Mouse (Mus musculus) embryonic stem cell, embryonic (primary cell): ENCODE results near the gene Stat3.

ENCODE experiments used
- CTCF ChIA-PET, 4 experiments: fragments of 300-600 bp in 2 of 4; fragments of 350-600 bp in 2 of 4; sonication (Branson Sonifier 250); formaldehyde crosslinking; loops; one replicate each; lab custom pipeline; 2022; ENCODE audit warnings: inconsistent platforms in 2 of 4; lab: Charles Lee
- POLR2A ChIA-PET, 4 experiments: fragments of 300-600 bp in 2 of 4; fragments of 350-600 bp in 2 of 4; sonication (Branson Sonifier 250); formaldehyde crosslinking; loops; one replicate each; lab custom pipeline; 2022; ENCODE audit warnings: antibody characterized with exemption in 4 of 4, inconsistent platforms in 1 of 4; lab: Charles Lee

The Stat3 gene

DNA sequence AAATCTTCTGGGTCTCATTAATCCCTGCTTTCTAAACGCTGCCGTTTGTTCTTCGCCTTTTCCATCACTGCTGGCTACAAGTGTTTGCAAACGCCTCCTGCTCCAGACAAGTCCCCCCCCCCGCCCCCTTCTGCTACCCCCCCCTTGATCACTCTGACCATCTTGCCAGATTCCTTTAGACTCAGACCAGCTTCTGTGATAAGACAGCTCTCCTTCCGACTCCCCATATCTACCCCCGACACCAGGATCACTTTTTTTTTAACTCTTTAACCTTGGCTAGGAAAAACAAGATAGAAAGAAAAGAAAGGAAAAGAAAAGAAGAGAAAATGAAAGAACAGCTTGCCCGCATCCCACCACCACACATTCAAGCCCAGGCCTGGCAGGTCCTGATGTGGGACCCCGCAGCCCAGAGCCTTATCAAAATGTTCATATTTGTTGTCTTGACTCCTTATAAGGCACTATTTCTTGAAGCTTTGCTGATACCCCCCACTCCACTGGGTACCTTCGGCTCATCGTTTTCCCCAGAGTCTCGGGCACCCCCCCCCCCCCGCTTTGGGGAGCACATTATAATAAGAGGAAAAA is 89.8 kb downstream of the Stat3 start:
- ChIA-PET POLR2A (interaction anchor here in 3 of 4 experiments (0.6 to 3.1 kb wide), 10 partner anchors 11 to 816 kb away, joined by 3 to 14 read pairs (median 3); partner anchors contain the start of genes Arl4d (in 1 of the 3), Cavin1 (in 1 of the 3), Rab5c (in 1 of the 3) and Stat3 (in 1 of the 3)), CTCF (interaction anchor here in 2 of 4 experiments (0.5 to 1.0 kb wide), 6 partner anchors 45 to 130 kb away, joined by 3 to 4 read pairs (median 3); partner anchors contain the start of gene Kcnh4 (in 1 of the 2))

- POLR2A ChIA-PET: interaction anchor here in 2 of 4 experiments (0.7 to 1.5 kb wide), 5 partner anchors 11 to 122 kb away, joined by 3 to 5 read pairs (median 3); partner anchors contain the start of genes Cavin1 (in 1 of the 2), Rab5c (in 1 of the 2) and Stat3 (in 1 of the 2)
- CTCF ChIA-PET: no interaction called here
Measured at GRCm38 (mm10) chr11:100848789-100849379, 90.5 kb downstream of the Stat3 start.

DNA sequence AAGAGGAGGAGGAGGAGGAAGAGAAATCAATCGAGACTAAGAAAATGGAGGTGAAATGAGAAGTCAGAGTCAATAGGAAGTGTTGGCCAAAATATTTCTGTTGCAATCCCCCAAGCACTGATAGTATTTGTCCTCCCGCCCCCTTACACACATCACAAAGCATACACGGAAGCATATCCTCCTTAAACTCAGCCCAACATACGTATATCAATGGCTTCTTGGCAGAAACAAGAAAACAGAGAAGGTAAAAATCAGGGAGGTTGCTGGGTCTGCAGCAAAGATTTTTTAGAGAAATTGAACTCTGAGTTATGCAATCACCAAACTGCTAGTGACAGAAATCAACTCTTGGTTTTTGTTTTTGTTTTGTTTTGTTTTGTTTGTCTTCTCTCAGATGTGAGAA is 91.3 kb downstream of the Stat3 start:
- ChIA-PET POLR2A (no interaction called here), CTCF (no interaction called here)

- ChIA-PET CTCF (no interaction called here), POLR2A (no interaction called here)
Measured at GRCm38 (mm10) chr11:100847572-100847971, 91.8 kb downstream of the Stat3 start.

DNA sequence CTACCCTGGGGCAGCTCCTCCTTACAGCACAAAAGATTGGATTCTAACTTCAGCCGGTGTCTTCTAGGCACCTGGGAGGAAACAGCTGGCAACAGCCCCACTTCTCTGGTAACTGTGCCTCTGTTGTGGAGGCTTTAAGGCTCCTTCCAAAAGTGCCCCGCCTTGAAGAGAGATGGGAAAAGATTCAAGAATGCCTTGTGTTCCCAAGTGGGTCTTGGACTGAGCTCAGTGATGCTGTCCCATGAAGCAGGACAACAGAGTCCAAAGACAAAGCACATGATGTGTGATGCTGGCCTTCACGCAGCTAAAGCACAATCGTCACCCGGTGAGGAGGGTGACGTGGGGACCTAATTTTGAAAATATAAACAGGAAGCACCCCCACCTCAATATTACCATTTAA is 93.5 kb downstream of the Stat3 start:
- CTCF ChIA-PET: interaction anchor here in 2 of 4 experiments (0.6 to 0.7 kb wide), 3 partner anchors 9 to 410 kb away, joined by 3 to 7 read pairs (median 3); no protein-coding TSS in a partner anchor
- POLR2A ChIA-PET: interaction anchor here in 2 of 4 experiments (0.6 to 2.1 kb wide), 2 partner anchors 94 to 173 kb away, joined by 3 to 5 read pairs; partner anchors contain the start of gene Stat3 (in 1 of the 2)

- POLR2A ChIA-PET: interaction anchor here in 1 of 4 experiments (2.1 kb wide), 1 partner anchor 96 kb away, joined by 5 read pairs; the partner anchor contains the start of gene Stat3
- CTCF ChIA-PET: no interaction called here
Measured at GRCm38 (mm10) chr11:100844121-100844520, 95.2 kb downstream of the Stat3 start.

DNA sequence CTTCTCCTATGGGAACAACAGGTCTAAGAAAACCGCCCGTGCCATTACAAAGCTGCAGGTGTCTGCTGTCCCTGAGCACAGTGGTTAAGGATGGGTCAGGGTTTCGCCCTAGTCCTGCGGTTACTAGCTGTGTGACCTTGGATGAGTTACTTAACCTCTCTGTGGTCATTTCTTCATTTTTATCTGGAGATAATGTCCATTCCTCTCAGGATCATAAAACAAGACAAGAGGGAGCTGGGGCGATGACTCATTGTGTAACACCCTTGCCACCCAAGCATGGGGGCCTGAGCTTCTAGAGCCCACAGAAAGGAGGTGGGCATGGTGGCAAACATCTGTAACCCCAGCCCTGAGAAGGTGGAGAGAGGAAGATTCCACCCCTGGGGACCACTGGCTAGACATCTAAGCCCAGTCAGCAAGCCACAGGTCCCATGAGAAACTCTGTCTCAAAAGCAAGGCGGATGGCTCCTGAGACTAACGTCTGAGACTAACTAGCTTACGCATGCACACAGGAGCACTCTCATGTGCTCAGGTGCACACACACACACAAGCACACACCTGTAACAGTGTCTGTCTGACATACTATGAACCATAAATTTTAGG is 96.2 kb downstream of the Stat3 start:
- ChIA-PET CTCF (interaction anchor here in 1 of 4 experiments (0.5 to 1.6 kb wide), 2 partner anchors 18 to 289 kb away, joined by 3 to 7 read pairs; no protein-coding TSS in a partner anchor), POLR2A (interaction anchor here in 3 of 4 experiments (0.6 to 2.1 kb wide), 9 partner anchors 9 to 160 kb away, joined by 3 to 7 read pairs (median 3); partner anchors contain the start of genes Kat2a (in 1 of the 3) and Stat3 (in 1 of the 3))

DNA sequence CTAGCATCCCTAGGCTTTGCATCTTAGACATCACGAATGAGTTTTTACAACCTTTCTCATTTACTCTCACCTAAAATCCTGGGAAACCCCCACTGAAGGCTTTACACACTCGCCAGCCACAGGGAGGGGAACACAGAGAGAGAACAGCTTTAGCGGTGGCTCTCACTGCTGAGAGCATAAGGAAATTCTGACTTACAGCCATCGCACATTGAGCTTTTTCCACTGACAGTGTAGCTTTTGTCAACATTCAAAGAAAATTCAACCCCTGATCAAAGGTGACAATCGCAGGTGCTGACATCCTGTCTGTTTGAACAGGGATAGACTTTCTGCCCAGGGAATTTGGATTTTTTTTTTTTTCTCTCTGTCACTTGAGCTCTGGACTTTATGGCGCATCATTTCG is 97.3 kb downstream of the Stat3 start:
- ChIA-PET POLR2A (interaction anchor here in 2 of 4 experiments (0.6 to 2.1 kb wide), 11 partner anchors 8 to 202 kb away, joined by 3 to 7 read pairs (median 3); partner anchors contain the start of gene Stat3 (in 1 of the 2)), CTCF (interaction anchor here (0.5 to 1.6 kb wide), 8 partner anchors 19 to 1605 kb away, joined by 3 to 7 read pairs (median 3); partner anchors contain the start of gene Fam171a2 (in 1 of the 4))

DNA sequence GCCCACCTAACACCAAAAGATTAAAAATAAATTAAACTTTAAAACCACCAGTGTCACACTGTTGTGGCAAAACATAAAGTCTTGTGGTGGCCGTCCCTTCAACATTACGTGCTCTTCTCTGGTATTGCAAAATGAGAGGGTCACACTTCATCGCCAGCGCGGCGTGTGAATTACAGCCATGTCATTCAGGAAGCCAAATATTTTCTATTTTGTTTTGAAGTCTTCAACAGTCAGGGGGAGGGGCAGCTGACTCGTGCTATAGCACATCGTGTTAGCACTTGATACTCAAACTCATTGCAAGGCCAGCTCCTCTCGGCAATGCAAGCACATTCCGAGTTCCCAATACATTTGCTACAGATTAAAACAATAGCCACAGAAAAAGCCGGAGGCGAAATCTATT is 98.5 kb downstream of the Stat3 start:
- POLR2A ChIA-PET: interaction anchor here in 2 of 4 experiments (0.7 to 1.2 kb wide), 2 partner anchors 14 to 314 kb away, joined by 5 read pairs; no protein-coding TSS in a partner anchor
- CTCF ChIA-PET: interaction anchor here in 1 of 4 experiments (1.5 kb wide), 1 partner anchor 79 kb away, joined by 4 read pairs; no protein-coding TSS in a partner anchor

DNA sequence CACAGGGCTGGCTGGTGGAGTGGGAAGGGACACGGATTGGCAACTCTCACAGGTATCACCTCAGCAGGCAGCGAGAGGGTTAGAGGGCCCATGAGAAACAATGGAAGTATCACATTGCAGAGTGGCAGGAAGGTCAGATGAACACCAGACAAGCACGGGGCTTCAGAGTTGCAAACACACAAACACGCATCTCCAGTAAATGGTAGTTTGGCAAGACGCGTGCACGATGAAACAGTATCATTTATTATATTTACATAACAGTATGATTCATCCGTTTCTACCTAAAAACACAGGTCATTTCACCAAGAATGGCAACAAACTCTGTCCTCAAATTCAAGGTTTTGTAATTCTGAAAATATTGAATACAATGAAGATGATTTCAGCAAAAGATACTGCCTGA is 99.8 kb downstream of the Stat3 start:
- POLR2A ChIA-PET: no interaction called here

DNA sequence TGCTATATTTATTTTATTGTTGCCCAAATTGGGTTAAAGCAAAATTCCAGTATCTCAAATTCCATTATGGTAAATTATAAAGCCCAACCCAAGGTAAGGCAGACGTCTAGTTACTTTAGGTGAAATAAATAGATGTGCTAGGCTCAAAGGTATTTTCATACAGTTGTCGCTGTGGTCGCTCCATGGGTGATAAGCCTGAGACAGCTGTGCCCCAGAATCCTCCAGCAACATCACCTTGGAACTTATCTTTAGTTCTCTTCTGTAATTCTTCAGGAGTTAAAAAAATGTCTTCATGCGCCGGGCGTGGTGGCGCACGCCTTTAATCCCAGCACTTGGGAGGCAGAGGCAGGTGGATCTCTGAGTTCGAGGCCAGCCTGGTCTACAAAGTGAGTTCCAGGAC is 100.4 kb downstream of the Stat3 start:
- POLR2A ChIA-PET: no interaction called here
- CTCF ChIA-PET: no interaction called here

More for the DNA sequence above, 99.8 kb downstream of the Stat3 start:
- CTCF ChIA-PET: no interaction called here

DNA sequence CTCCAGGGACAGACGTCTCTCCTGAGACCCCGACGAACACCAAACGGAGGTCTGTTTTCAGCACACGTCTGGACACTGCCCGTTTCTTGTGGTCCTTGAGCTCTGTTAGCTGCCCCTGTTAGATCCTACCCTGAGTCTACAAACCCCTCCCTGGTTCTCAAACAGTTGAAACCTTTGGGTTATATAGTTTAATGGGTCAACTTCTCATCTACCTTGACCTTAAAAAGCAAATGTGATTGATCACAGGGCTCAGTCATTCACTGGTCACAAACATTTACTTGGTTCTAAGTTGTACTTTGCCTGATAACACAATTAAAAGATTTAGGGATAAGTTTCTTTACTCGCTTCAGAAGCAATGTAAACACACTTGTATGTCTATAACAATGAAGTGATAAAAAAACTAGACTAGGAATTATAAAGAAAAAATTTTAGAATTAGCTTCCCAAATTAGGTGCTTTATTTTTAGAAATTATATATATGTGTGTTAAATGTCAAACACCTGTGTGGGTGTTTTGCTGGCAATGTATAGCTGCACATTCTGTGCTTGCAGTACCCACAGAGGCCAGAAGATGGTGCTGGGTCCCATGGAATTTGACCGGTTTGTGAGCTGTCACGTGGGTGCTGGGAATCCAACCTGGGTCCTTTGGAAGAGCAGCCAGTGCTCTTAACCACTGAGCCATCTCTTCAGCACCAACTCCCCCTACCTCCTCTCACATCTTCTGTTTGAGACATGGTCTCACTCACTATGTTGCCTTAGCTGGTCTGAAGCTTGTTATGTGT is 102.2 kb downstream of the Stat3 start:
- CTCF ChIA-PET: interaction anchor here (0.5 to 1.7 kb wide), 36 partner anchors 9 to 708 kb away, joined by 3 to 29 read pairs (median 4); partner anchors contain the start of genes Stat3 (in 2 of the 4) and Stat5b (in 2 of the 4)
- POLR2A ChIA-PET: interaction anchor here in 3 of 4 experiments (0.5 to 1.2 kb wide), 7 partner anchors 15 to 636 kb away, joined by 3 to 4 read pairs (median 3); partner anchors contain the start of gene Cavin1 (in 1 of the 3)
